Mouse (Mus musculus) regulatory T cell (primary cell): ENCODE results near the gene Stkld1.
"Not testable (repeated sequence)": the region's sequence is repeated elsewhere in the genome, so short reads cannot be mapped to it uniquely, and the experiment has no call there.

Source experiments
- in situ Hi-C: fragments of 300-600 bp; cut with MboI, MseI; formaldehyde crosslinking; loops from one replicate; pipeline ENCODE4 v1.15.1; 2025; ENCODE audit warnings: high pct_unique_total_duplicates

Stkld1 gene

DNA sequence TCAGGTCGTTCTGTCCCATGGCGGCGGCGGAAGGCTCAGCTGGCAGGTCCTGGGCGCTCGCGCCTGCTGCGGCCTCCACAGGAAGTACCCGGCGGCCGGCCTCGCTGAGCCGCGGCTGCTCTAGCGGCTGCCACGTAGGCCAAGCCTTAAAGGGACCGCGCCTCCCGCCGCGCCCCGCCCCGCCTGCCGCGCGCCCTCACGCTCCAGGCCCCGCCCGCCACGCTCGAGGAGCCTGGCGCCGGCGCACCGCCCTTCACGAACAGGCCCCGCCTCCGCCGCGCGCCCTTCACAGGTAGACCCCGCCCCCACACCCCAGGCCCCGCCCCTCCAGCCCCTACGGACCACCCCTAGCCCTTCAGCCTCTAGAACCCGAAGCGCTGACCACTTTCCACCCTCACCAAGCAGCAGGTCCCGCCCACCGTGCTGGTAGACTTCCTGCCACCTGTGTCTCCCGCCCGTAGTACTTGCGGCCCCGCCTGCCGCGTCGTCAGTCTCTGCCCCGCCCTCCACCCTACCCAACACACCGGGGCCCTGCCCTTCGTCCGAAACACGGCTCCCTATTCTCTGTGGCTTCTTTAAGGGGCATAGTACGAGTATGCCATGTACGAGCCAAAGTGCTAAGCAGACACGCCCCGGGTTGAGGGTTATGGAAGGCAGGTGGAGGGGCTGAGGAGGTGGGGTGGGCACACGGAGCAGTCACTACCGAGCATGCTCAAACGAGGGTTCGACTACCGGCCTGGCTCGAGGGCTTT, at the start of gene Stkld1, which contains the start of gene Surf4:
Stkld1 (plus strand) TSS at position 744 of the 752 bp plus-strand sequence.
Surf4 (minus strand) TSS at position 625 of the 752 bp plus-strand sequence.
- in situ Hi-C loops: no loop called here

DNA sequence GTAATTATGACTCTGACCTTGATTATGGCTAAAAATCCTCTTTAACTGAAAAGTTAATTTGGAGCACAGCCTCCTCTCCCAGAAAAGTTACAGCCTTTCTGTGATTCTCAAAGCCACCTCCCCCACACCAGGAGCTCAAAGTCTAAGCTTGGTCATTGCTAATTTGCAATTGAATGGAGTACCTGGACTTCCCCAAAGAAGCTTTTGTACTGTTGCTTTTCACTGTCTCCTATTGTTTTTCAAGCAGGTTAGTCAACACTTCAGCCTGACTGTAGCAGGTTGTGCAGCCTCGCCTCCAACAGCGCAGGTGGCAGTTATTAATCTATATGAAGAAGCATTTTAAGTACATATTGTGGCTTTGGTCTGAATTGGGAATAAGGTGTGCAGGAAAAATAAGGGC, 48.3 kb upstream of the Stkld1 start:
- in situ Hi-C loops: not testable (repeated sequence)

DNA sequence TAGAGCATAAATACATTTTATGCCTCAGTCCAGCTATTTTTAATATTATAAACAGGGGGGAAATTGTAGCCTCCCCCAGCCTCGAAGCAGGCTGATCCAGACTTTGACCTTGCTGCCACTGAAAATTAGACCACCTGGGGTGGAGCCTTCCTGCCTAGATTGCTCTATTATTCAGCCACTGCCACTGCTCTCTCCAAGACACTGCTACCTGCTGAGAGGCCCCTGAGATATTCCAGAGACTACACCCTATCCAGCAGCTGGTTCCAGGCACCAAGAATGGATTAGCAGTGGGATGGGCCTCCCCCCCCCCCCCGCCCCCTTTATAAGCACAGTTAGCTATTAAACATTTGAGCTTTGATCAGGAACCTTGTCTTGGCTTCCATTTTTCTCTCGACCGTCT, 47.7 kb upstream of the Stkld1 start:
- in situ Hi-C loops: not testable (repeated sequence)

DNA sequence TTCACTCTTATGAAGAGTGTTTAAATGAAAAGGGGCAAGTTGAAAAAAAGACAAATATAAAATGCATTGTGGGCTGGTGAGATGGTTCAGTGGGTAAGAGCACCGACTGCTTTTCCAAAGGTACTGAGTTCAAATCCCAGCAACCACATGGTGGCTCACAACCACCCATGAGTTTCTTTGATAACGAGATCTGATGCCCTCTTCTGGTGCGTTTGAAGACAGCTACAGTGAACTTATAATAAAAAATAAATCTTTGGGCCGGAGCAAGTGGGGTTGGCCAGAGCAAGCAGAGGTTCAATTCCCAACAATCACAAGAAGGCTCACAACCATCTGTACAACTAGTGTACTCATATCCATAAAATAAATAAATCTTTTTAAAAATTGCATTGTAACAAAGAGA, 37.9 kb upstream of the Stkld1 start:
- in situ Hi-C loops: no loop called here

DNA sequence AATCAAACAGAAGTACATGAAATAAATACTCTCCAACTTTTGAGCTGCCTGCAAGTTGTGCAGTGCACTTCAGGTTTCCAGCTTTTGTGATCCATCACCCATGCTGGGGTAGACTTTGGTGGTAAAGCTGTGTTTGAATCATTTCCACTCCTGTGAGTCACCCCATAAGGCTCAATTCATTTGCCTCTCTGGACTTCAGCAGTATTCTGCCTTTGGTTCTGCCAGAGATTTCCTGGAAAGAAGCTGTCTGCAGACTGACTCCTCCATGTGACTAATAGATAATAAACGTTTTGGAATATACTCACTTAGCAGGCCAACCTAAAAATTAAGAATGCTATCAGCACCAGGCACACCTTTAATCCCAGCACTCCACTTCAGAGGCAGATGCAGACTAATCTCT, 33.1 kb upstream of the Stkld1 start:
- in situ Hi-C loops: loop anchor here (5.0 to 25.0 kb wide), 4 partner anchors 416 to 1938 kb away; partner anchors contain the start of genes Dph7, Entr1, Pmpca and Rnf224

DNA sequence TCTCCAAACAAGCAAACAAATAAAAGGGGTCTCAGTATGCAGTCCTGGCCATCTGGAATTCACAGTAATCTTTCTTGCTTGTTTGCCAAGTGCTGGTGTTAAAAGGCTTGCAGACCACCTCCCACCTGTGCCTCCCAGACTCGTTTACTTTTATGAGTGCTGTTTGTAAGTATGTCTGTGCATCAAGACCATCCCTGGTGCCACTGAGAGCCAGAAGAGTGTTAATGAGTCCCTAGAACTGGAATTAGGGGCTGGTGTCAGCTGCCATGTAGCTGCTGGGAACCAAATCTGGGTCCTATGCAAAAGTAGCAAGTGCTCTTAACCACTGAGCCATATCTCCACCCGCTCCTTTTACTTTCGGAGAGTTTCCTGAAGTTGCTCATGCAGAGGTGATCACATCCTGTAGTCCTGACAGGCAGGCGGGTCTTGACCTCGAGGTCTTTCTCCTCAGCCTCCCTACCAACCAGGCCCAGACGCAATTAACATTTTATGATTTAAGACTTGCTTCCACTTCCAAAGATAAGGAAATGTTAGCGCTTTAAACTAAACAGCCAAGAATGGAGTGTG, 31.9 kb upstream of the Stkld1 start:
- in situ Hi-C loops: loop anchor here (5.0 to 25.0 kb wide), 4 partner anchors 417 to 1940 kb away; partner anchors contain the start of genes Dph7, Entr1, Pmpca and Rnf224

DNA sequence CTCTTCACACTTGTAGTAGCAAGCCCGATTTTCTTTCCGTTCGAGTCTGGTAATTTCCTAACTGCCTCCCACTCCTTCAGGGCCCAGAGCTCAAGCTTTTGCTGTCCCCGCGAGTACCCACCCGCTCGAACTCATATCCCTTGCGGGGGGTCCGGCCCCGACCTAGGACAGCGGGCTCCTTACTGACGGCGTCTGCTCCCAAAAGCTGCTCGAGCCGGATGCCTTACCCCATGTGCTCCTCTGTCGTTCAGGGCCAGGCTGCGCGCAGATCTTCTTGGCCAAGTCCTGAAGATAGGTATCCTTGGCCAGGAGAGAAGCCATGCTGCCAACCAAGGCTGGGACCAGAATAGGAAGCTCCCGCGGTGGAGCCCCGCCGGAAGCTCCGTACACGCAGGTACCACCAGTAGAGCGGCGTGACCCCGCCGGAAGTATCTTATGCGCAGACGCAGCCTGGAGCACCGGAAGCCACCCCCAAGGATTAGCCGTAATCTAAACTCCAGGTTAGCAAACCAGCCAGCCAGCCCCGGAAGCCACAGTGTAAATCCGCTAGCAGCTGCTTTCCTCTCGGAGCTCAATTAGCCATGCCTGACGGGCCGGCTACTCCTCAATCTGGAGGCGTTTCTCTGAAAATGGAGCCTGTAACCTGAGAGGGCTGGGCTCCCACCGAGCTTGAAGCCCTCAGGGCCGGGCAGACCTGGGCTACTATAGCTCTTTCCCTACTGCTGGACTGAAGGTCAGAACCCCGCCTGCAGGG, 31.2 kb upstream of the Stkld1 start, which contains the start of gene Surf6:
Surf6 (minus strand) TSS at position 413 of the 754 bp plus-strand sequence.
- in situ Hi-C loops: loop anchor here (5.0 to 25.0 kb wide), 4 partner anchors 418 to 1940 kb away; partner anchors contain the start of genes Dph7, Entr1, Pmpca and Rnf224

DNA sequence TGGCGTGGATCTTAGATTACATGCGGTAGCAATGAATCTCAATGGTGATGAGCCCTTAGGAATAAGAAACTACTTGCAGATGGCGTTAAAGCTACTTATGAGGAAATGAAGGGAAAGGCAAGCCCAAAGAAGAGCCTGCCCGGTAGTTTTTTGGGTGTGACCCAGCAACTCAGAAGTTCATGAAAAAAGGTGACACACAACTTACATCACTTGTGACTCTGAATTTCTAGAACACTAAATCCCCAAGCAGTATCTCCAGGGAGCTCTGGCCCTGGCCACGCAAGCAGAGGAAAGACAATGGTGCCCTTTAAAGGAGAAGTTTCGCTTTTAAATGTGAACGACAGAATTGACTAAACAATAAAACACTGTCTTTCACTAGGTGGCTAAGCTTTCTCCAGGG, 30.5 kb upstream of the Stkld1 start:
- in situ Hi-C loops: loop anchor here (5.0 to 25.0 kb wide), 4 partner anchors 419 to 1941 kb away; partner anchors contain the start of genes Dph7, Entr1, Pmpca and Rnf224

DNA sequence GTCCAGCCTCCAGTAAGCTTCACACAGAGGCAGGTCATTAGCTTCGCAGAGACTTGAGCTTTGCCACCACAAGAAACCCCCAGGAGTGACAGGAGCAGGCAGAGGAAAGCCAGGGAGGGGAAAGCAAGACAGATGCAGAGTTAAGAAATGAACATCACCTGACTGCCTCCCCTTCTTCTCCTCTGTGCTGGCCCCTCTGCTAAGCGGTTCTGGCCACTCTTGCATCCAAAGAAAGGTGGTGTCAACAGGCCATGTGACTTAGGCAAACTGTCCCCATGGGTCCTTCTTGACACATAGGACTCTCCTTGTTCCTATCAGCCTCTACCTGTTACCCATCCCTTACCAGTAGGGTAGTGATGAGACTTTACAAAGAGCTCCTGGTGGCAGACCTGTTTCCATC, 27.9 kb upstream of the Stkld1 start:
- in situ Hi-C loops: loop anchor here (5.0 to 25.0 kb wide), 4 partner anchors 421 to 1944 kb away; partner anchors contain the start of genes Dph7, Rnf224, Sec16a and Slc34a3

DNA sequence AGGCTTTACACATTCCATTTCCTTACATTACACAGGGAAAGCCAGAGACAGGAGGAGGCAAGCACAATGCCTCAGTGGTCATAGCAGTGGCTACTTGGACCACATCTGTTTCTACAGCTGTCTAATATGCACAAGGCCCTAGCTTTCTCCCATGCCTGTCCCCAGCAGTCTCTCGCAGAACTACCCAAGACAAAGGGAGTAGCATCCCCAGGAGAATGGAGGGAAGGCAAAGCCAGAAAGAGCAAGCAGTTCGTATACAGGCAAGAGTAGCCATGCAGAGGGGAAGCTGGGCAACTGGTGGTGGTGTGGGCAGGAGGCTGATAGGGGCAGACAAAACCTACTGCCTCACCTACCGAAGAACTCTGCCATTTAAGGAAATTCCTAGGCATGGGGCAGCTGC, 27.4 kb upstream of the Stkld1 start:
- in situ Hi-C loops: loop anchor here (5.0 to 25.0 kb wide), 4 partner anchors 422 to 1944 kb away; partner anchors contain the start of genes Dph7, Rnf224, Sec16a and Slc34a3

DNA sequence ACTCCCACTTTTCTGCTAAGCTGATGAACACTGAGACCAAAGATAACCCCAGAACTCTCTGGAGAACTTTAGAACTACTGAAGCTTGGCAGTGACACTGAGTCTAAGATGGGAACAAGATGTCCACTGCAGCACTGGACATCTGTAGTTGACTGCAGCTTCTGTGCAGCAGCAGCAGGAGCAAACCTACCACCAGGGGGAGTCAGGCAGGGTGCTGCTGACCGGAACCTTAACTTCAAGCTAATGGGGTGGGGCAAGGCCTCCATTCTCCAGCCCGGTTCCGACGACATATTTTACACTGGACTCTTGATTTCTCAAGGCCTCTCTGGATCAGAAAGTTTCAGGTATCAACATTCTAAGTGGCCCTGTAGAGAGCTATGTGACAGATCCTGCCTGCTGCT, 26.7 kb upstream of the Stkld1 start:
- in situ Hi-C loops: loop anchor here (5.0 to 25.0 kb wide), 4 partner anchors 422 to 1945 kb away; partner anchors contain the start of genes Dph7, Rnf224, Sec16a and Slc34a3

DNA sequence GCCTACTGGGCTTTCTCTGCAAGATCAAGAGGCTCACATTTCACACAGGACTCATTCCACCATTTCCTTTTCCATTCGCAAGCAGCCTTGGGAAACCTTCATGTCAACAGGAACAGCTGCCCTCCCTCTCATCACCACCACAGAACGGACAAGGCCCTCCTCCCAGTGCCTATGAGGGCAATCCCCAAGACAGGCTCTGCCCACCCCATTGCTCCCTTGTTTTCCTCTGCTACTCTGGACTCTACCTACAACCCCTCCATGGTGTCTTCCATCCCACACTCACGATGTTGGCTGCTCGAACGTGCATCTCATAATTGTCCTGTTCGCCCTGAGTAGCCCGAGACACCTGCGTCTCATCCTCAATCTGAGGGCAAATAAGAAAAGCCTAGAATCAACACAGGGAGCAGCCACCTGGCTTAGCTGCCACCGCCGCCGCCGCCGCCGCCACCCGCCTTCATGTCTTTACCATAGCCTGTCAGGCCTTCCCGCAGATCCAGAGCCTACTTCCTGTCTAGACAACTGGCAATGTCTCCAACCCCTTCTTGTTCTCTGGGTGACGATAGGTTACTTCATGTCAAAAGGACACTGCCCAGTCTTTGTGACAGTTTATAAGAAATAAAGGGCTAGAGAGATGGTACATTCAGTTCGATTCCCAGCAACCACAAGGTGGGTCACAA, 25.0 kb upstream of the Stkld1 start:
- in situ Hi-C loops: loop anchor here (5.0 to 25.0 kb wide), 4 partner anchors 424 to 1947 kb away; partner anchors contain the start of genes Dph7, Rnf224, Sec16a and Slc34a3

DNA sequence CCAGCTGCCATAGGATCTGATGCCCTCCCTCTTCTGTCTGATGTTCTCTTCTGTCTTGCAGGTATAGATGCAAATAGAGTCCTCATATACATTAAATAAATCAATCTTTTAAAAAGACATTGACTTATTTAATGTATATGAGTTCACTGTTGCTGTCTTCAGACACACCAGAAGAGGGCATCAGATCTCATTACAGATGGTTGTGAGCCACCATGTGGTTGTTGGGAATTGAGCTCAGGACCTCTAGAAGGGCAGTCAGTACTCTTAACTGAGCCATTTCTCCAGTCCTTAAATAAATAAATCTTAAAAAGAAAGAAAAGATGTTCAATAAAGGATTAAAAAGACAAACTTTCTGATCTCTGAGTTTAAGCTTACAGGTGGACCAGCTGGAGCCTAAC, 24.5 kb upstream of the Stkld1 start:
- in situ Hi-C loops: loop anchor here (5.0 to 25.0 kb wide), 4 partner anchors 425 to 1947 kb away; partner anchors contain the start of genes Dph7, Rnf224, Sec16a and Slc34a3

DNA sequence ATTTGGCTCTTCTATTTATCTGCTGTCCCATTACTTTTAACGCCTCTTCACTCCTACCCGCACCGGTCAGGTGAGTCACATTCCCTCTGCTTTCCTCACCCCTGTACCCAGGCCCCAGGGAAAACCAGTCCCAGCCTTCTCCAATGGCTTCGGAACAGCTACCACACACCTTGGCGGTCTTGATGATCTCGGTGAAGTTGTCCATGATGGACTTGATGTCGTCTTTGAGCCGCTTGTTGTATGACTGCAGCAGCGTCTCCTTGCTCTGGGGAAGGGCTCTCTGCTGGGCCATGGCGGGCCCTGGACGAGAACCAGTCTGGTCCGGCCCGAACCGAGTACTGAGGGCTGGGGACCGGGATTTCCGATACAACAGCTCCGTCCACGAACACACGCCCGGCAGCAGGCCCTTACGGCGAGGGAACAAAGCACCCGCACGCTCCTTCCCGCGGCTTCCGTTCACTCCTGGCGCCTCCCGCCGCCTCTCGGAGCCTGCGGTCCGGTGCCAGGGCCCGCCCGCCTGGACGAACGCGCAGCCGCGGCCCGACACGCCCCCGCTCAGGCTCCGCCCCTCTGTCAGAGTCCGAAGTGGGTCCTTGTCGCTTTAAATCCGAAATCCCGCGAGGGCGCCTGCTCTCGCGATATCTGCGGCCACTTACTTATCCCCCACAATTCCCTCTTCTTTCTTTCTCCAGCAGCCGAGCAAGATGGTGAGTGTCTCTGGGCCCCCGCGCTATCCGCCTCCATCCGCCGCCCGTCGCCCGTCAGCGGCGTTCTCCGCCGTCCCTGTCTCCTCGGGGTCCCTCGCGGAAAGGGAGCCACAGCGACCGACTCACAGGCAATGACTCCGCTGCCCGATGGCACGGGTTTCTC, 23.5 kb upstream of the Stkld1 start, which contains the start of the genes Med22 and Rpl7a:
Med22 (minus strand) TSS at position 554 of the 870 bp plus-strand sequence.
Rpl7a (plus strand) TSS at position 641 of the 870 bp plus-strand sequence.
- in situ Hi-C loops: loop anchor here (25.0 kb wide), 1 partner anchor 1948 kb away; the partner anchor contains the start of gene Dph7

DNA sequence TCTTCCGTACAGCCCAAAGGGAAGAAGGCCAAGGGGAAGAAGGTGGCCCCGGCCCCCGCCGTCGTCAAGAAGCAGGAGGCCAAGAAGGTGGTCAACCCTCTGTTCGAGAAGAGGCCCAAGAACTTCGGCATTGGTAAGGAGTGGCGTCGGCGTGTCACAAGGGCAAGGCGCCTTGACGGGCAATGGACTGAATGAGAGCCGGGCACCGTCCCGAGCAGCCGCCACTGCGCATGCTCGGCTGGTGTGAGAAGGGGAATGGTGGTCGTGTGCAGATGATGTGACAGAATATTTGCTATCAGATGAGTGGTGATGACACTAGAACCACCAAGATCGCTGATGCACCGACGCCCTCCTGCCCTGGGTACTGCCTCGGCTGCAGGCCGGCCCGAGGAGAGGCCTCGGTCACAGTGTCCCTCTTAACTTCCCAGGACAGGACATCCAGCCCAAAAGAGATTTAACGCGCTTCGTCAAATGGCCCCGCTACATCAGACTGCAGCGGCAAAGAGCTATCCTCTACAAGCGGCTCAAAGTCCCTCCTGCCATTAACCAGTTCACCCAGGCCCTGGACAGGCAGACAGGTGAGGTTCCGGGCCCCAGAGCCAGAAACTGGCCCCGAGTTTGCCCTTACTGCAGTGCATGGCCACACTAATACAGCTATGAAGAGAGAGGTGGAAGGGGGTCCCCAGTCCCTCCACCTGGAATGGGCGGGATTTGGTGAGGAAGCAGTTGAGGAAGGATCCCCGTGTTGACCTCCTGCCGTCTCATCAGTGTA, 22.7 kb upstream of the Stkld1 start:
- in situ Hi-C loops: loop anchor here (25.0 kb wide), 1 partner anchor 1949 kb away; the partner anchor contains the start of gene Dph7

DNA sequence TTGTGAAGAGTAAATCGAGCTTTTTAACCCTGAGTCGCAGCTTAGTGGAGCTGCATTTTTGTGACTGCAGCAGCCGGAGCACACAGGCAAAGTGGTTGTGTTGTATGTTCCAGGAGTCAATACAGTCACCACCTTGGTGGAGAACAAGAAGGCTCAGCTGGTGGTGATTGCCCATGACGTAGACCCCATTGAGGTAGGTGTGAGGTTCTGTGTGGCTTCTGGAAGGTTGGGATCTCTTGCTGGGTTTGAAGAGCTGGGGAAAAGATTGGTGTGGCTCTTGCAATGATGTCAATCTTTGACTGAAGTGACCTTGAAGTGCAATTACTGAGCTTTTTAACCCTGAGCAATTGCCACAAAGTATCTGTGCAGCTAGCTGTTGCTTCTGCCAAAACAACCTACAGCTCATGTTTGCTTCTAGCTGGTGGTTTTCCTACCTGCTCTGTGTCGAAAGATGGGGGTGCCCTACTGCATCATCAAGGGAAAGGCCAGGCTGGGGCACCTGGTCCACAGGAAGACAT, 21.5 kb upstream of the Stkld1 start:
- in situ Hi-C loops: loop anchor here (25.0 kb wide), 1 partner anchor 1950 kb away; the partner anchor contains the start of gene Dph7

DNA sequence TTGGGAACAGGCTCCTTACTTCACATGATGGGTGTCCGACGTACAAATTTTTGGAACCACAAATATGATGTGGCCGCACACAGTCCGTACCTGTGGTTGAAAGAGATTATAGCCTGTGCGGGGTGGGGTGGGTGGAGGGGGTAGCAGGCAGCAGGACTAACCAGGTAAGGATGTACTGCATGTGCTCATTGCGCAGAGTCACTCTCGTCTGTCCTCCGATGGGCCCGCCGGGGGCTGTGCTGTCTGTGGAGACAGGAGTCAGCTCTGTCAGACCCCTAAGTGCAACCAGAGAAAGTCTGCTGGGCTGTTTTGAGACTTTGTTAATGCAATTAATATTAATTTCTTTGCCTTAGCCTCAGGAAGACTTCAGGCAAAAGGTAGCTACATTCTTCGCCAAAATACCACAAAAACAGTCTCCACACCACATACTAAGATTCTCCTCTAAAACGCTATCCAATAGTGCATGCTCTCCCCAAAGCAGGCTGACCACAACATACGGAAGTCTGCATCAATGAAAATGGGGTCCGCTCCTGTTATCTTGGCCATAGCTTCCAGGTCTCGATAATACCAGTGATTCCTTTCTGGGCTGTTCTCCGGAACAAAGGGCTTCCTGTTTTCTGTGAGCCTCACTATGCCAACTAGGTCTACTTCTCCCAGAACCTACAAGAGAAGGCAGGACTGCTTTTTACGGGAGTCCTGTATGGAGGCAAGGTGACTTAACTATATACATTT, 20.3 kb upstream of the Stkld1 start:
- in situ Hi-C loops: loop anchor here (25.0 kb wide), 1 partner anchor 1951 kb away; the partner anchor contains the start of gene Dph7
